Mouse (Mus musculus) testis, adult 2 months (tissue): ENCODE data around the gene Ssbp1. TPM values are rescaled to one million over a fixed set of nuclear protein-coding genes. Genes with fewer than 3 reads are reported as not detected.

Experiments
- H3K27ac ChIP-seq: fragments of 200-500 bp; 2 replicates; pipeline ENCODE4 v1.5.1; 2012; ENCODE audit warnings: low read depth, low read length; ENCODE audit not compliant: control insufficient read depth, insufficient read depth
- H3K27me3 ChIP-seq: fragments of 200-500 bp; 2 replicates; pipeline ENCODE4 v1.6.1; 2012; ENCODE audit warnings: mild to moderate bottlenecking, low read length, moderate library complexity; ENCODE audit not compliant: control insufficient read depth, insufficient read depth
- H3K36me3 ChIP-seq: fragments of 200-500 bp; 2 replicates; pipeline ENCODE4 v1.6.1; 2012; ENCODE audit warnings: mild to moderate bottlenecking, low read length; ENCODE audit not compliant: control insufficient read depth, insufficient read depth
- H3K4me1 ChIP-seq: fragments of 200-500 bp; 2 replicates; pipeline ENCODE4 v1.6.1; 2012; ENCODE audit warnings: low read length; ENCODE audit not compliant: control insufficient read depth, insufficient read depth
- H3K4me3 ChIP-seq: fragments of 200-500 bp; 2 replicates; pipeline ENCODE4 v1.5.1; 2012; ENCODE audit warnings: low read depth, mild to moderate bottlenecking, low read length, moderate library complexity, mixed read lengths; ENCODE audit not compliant: control insufficient read depth
- CTCF ChIP-seq: fragments of 200-500 bp; IDR thresholded peaks from 2 replicates; pipeline ENCODE4 v1.5.1; 2012; ENCODE audit warnings: low read depth, mild to moderate bottlenecking, inconsistent platforms, low read length, moderate library complexity; ENCODE audit not compliant: control insufficient read depth, insufficient read depth, insufficient replicate concordance
- POLR2A ChIP-seq: fragments of 200-500 bp; IDR thresholded peaks from 2 replicates; pipeline ENCODE4 v1.6.1; 2012; ENCODE audit warnings: low read depth, mild to moderate bottlenecking, inconsistent platforms, low read length, moderate library complexity; ENCODE audit not compliant: control insufficient read depth
- polyA plus RNA-seq: library from polyadenylated mRNA; depleted of rRNA; stranded (reverse); fragments of >200 nt; gene quantifications from 2 replicates; pipeline ENCODE4 v1.2.3, GENCODE M21; 2012

The Ssbp1 gene
- polyA plus RNA-seq, 1 experiment: 7.4 TPM

- H3K4me1 ChIP-seq: peaks cover 17% of the 10 kb centered on the region
- no peak within 1 kb of the TSS for H3K4me3 ChIP-seq
- no peaks in the 10 kb centered on the region; the same call in 1 of the 2 replicates for H3K27me3 ChIP-seq
- no peaks in the 10 kb centered on the region for H3K36me3 ChIP-seq
- no peak within 1 kb of the TSS for H3K27ac ChIP-seq
- TF ChIP-seq POLR2A: no peak
These were observed 32.2 kb upstream of the Ssbp1 start, which contains the start of gene Wee2 for GRCm38 (mm10) chr6:40438936-40439335. TSS of gene Wee2 (plus strand) at chr6:40439088.

DNA sequence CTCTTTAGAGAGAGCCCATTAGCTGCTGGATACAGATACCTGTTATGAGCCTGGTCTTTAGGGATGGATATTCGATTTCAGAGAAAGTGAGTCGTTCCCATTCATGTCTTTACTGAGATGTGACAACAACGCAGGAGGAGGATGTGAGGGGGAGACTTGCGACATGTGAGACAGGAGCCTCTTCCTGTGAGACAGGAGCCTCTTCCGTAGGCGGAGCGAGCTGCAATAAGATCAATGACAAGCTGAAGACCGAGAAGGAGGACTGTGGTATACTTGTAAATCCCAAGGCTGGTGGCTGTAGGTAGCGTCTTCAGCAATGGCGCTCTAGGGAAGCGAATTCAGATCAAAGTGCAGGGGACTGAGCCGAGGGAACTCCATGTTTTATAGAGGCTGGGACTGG, 31.4 kb upstream of the Ssbp1 start:
- Histone ChIP-seq H3K36me3 (no peaks in the 10 kb centered on the region), H3K4me1 (peaks cover 16% of the 10 kb centered on the region), H3K4me3 (no peak overlapping the region), H3K27me3 (no peaks in the 10 kb centered on the region; the same call in 1 of the 2 replicates), H3K27ac (no peak overlapping the region)
- TF ChIP-seq POLR2A (no peak), CTCF (no peak)

DNA sequence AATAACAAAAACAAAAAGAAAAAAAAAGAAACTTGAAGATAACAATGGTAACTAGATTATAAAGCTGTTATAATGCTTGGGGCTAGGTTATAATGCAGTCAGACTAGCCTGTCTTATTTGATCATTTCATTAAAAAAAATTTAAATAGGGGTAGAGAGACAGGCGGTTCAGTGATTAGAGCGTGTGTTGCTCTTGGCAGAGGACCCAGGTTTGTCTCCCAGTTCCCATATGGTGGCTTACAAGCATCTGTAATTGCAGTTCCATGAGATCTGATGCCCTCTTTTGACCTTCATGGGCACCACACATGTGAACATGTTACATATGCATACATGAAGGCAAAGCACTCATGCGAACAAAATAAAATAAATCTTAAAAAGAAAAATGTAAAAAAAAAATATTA, 29.9 kb upstream of the Ssbp1 start:
- Histone ChIP-seq H3K27me3 (no peaks in the 10 kb centered on the region), H3K4me3 (no peak overlapping the region), H3K36me3 (no peaks in the 10 kb centered on the region), H3K4me1 (peaks cover 7% of the 10 kb centered on the region), H3K27ac (no peak overlapping the region)
- no peak for TF ChIP-seq POLR2A
- TF ChIP-seq CTCF: no peak

DNA sequence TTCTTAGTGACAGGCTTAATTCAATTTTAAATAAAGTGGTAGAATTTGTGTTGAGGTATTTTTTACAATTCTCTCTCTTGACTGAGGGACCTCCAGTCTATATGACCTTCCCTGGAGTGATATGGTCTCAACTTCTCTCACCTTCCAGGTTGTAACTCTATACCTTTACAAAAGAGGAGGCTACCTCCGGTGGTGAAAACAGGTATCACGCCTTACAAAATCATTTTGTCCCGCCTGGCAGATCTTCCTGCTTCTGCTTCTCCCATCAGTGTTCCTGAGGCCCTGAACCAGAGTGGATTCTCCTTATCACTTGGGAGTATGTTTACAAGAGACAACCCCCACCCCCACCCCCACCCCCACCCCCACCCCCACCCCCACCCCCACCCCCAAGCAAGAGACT, 29.4 kb upstream of the Ssbp1 start:
- Histone ChIP-seq H3K27me3 (no peaks in the 10 kb centered on the region), H3K4me1 (peaks cover 6% of the 10 kb centered on the region), H3K36me3 (no peaks in the 10 kb centered on the region), H3K27ac (no peak overlapping the region), H3K4me3 (no peak overlapping the region)
- TF ChIP-seq CTCF (no peak), POLR2A (no peak)

- no peaks in the 10 kb centered on the region for H3K36me3 ChIP-seq
- no peak overlapping the region for H3K4me3 ChIP-seq
- TF ChIP-seq CTCF (no peak), POLR2A (no peak)
- H3K27me3 ChIP-seq: no peaks in the 10 kb centered on the region
- peaks cover 6% of the 10 kb centered on the region for H3K4me1 ChIP-seq
- no peak overlapping the region for H3K27ac ChIP-seq
These were observed 27.7 kb upstream of the Ssbp1 start for GRCm38 (mm10) chr6:40443281-40443928.

GRCm38 (mm10) chr6:40448626-40449025, 22.5 kb upstream of the Ssbp1 start:
- TF ChIP-seq CTCF: no peak
- TF ChIP-seq POLR2A: no peak
- Histone ChIP-seq H3K4me3 (no peak overlapping the region), H3K27me3 (no peaks in the 10 kb centered on the region), H3K27ac (no peak overlapping the region), H3K36me3 (no peaks in the 10 kb centered on the region), H3K4me1 (no peaks in the 10 kb centered on the region)

DNA sequence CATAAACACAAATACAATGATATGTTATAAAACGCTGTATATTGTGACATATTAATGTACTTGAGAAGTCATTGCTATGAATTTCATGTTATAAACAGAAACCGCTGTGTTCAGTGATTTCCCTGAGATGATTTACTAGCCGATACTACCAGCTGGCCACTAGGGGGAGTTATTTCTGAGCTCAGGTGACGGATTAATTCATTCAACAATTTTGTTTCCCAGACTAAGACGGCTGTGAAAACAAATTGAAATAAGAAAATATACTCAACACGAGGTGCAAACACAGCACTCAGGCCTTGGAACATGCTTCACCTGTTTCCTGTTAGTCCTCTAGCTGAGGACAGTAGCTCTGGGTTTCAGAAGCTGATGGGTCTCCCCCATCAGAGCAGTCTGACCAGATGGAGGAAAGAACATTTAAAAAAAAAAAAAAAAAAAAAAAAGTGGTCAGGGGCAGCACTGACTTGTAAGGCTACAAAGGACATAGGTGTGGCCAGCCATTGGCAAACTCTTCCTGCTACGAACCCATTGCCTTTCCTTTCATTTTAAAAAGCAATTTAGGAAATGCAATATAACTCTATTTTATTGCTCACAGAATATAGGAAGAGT, 16.6 kb upstream of the Ssbp1 start:
- TF ChIP-seq CTCF (no peak), POLR2A (no peak)
- H3K27me3 ChIP-seq: no peaks in the 10 kb centered on the region
- no peaks in the 10 kb centered on the region for H3K36me3 ChIP-seq
- no peaks in the 10 kb centered on the region for H3K4me1 ChIP-seq
- H3K4me3 ChIP-seq: no peak overlapping the region
- H3K27ac ChIP-seq: no peak overlapping the region
